Mouse (Mus musculus) E14TG2a.4 (cell line): ENCODE results near the gene Srcin1.

Source experiments
- H3K27me3 ChIP-seq: 2 replicates; pipeline ENCODE4 v1.6.1; 2014; ENCODE audit warnings: low read length, control low read depth; ENCODE audit not compliant: insufficient read depth
- H3K36me3 ChIP-seq: 2 replicates; pipeline ENCODE4 v1.6.1; 2014; ENCODE audit warnings: low read length, control low read depth; ENCODE audit not compliant: insufficient read depth
- H3K4me1 ChIP-seq: replicated peaks from 2 replicates; pipeline ENCODE4 v1.6.1; 2014; ENCODE audit warnings: low read depth, low read length, control low read depth
- H3K4me3 ChIP-seq: replicated peaks from 2 replicates; pipeline ENCODE4 v1.5.1; 2014; ENCODE audit warnings: mild to moderate bottlenecking, low read length
- H3K9me3 ChIP-seq: 2 replicates; pipeline ENCODE4 v1.6.1; 2014; ENCODE audit warnings: low read length, control low read depth
- CTCF ChIP-seq: conservative IDR thresholded peaks from 2 replicates; pipeline ENCODE4 v1.5.1; 2014; ENCODE audit warnings: low read length
- NANOG ChIP-seq: IDR thresholded peaks from 2 replicates; pipeline ENCODE4 v1.6.1; 2014; ENCODE audit warnings: borderline replicate concordance, low read length, mixed read lengths
- POU5F1 ChIP-seq: IDR thresholded peaks from 2 replicates; pipeline ENCODE4 v1.6.1; 2014; ENCODE audit warnings: low read length, borderline replicate concordance

The Srcin1 gene

DNA sequence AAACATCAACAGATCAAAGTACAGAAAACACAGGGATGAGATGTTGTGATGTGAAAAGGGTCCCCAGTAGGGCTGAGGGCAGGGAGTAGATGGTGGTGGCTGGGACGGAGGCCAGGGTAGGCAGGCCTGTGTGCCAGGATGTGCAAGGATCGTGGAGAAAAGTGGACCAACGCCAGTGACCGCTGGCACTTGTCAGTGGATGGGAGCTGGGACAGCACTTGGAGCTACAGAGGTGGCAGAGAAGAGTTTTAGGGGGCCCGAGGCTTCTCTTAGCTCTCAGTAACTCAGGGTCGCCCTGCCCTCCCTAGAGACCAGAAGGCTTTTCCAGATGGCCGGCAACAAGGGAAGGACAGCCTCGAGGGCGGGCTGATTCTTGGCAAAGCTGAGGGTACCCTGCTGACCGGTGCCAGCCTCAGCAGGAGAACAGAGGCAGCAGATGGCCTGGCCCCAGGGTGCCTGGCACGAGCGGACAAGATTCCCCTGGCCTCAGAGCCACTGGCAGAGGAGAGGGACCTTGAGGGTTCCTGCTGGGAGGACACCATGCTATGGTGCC is 32.7 kb downstream of the Srcin1 start:
- H3K27me3 ChIP-seq = peaks cover 76% of the 10 kb centered on the region
- peaks cover 69% of the 10 kb centered on the region for H3K4me1 ChIP-seq
- no peaks in the 10 kb centered on the region for H3K36me3 ChIP-seq
- H3K9me3 ChIP-seq = no peaks in the 10 kb centered on the region
- TF ChIP-seq CTCF (no peak), POU5F1 (no peak), NANOG (no peak)
- peak overlapping the region; percentile 20; the same call in 1 of the 2 replicates for H3K4me3 ChIP-seq

- TF ChIP-seq CTCF (no peak), POU5F1 (no peak), NANOG (no peak)
- Histone ChIP-seq H3K4me3 (peak overlapping the region; percentile 54), H3K4me1 (peaks cover 67% of the 10 kb centered on the region)
These were observed 33.5 kb downstream of the Srcin1 start for GRCm38 (mm10) chr11:97542171-97543150.

GRCm38 (mm10) chr11:97540604-97541003 is 35.4 kb downstream of the Srcin1 start:
- Histone ChIP-seq H3K9me3 (no peaks in the 10 kb centered on the region), H3K4me1 (peaks cover 73% of the 10 kb centered on the region), H3K36me3 (no peaks in the 10 kb centered on the region), H3K27me3 (peaks cover 81% of the 10 kb centered on the region), H3K4me3 (no peak overlapping the region)
- TF ChIP-seq NANOG (no peak), CTCF (no peak), POU5F1 (no peak)

More at GRCm38 (mm10) chr11:97542171-97543150, 33.5 kb downstream of the Srcin1 start:
- no peaks in the 10 kb centered on the region for H3K36me3 ChIP-seq
- H3K9me3 ChIP-seq = no peaks in the 10 kb centered on the region
- peaks cover 76% of the 10 kb centered on the region for H3K27me3 ChIP-seq

- H3K4me1 ChIP-seq = peaks cover 73% of the 10 kb centered on the region
- TF ChIP-seq CTCF = no peak
- no peak for TF ChIP-seq POU5F1
- TF ChIP-seq NANOG = no peak
- H3K27me3 ChIP-seq = peaks cover 81% of the 10 kb centered on the region
- no peaks in the 10 kb centered on the region for H3K9me3 ChIP-seq
- H3K36me3 ChIP-seq = no peaks in the 10 kb centered on the region
- H3K4me3 ChIP-seq = no peak overlapping the region
These were observed 35.9 kb downstream of the Srcin1 start for GRCm38 (mm10) chr11:97540136-97540535.

DNA sequence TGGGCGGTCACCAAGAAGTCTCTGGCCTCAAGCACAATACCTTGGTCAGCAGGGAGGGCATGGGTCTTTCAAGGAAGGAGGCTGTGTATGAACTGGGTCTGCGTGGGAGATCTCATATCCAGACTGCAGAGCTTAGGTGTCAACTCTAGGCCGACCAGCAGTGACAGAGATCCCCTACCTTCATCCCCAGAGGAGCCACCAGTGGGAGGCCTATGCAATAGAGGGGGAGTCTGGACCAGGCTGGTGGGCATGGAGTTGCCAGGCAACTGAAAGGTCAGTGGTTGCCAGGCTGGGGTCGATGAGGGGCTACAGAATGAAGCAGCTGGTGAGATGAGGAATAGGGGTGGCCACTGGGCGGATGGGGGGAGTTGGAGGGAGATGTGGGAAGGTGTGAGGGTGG is 36.4 kb downstream of the Srcin1 start:
- Histone ChIP-seq H3K9me3 (no peaks in the 10 kb centered on the region), H3K36me3 (no peaks in the 10 kb centered on the region), H3K4me1 (peaks cover 71% of the 10 kb centered on the region), H3K4me3 (no peak overlapping the region), H3K27me3 (peaks cover 81% of the 10 kb centered on the region)
- TF ChIP-seq NANOG (no peak), POU5F1 (no peak), CTCF (no peak)

DNA sequence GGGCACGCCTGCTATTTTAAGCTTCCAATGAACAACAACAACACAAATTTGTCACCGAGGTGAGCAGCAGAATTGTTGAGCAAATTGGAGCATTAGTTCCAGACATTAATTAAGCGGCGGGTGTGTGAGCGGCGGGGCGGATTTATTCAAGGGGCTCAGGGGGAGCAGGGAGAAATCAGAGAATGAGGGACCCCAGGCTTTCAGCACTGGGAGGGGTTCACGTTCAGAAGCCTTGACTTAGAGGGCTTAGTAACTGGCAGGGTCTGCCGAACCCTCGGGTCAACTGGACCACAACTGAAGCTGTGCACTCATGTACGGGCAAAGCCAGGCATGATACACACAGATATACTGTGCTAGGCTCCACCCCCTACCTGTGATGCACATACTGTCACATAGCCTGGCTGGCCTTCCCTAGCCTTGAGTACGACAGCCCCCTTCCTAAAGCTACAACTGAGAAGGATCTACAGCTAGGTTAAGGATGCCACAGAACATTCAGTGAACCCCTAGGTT is 38.4 kb downstream of the Srcin1 start:
- Histone ChIP-seq H3K27me3 (peaks cover 81% of the 10 kb centered on the region), H3K9me3 (no peaks in the 10 kb centered on the region), H3K4me3 (peak overlapping the region; percentile 77), H3K4me1 (peaks cover 74% of the 10 kb centered on the region), H3K36me3 (no peaks in the 10 kb centered on the region)
- TF ChIP-seq NANOG (0 out of 2 replicates have a peak, but pooled peaks have one; percentile 38), POU5F1 (no peak)

DNA sequence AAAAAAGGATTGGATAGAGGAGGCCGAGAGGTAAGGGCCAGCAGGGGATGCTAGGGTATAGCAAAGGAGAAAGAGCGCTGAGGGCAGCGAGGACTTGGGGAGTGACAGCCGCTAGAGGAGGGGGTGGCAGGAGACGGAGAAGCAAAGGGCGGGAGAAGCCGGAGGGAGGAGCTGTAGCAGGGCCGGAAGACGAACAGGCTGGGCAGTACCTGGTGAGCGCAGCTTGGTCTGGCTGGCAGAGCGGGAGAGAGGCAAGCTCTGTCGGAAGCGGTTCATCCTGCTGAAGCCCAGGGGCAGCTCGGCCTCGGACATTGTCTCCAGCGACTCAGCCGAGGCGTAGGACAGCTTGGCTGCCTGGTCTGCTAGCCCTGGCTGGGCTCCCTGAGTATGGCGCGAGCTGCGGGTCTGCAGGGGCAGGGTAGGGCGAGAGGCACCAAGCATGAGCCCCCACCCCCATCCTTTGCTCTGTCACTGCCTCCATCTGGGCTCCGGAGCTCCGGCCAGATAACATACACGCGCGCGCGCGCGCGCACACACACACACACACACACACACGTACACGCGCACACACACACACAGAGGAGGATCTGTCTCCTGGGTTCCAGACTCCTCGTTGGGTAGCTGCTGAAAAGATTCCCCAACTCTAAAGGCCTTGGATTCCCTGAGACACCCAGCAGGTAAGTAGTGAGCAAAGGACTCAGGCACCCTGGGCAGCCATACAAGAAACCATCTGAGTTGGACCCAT is 39.0 kb downstream of the Srcin1 start:
- Histone ChIP-seq H3K9me3 (no peaks in the 10 kb centered on the region), H3K4me3 (peak overlapping the region; percentile 77), H3K4me1 (peaks cover 74% of the 10 kb centered on the region), H3K27me3 (peaks cover 82% of the 10 kb centered on the region), H3K36me3 (no peaks in the 10 kb centered on the region)
- no peak for TF ChIP-seq CTCF
- no peak for TF ChIP-seq POU5F1
- TF ChIP-seq NANOG = no peak

DNA sequence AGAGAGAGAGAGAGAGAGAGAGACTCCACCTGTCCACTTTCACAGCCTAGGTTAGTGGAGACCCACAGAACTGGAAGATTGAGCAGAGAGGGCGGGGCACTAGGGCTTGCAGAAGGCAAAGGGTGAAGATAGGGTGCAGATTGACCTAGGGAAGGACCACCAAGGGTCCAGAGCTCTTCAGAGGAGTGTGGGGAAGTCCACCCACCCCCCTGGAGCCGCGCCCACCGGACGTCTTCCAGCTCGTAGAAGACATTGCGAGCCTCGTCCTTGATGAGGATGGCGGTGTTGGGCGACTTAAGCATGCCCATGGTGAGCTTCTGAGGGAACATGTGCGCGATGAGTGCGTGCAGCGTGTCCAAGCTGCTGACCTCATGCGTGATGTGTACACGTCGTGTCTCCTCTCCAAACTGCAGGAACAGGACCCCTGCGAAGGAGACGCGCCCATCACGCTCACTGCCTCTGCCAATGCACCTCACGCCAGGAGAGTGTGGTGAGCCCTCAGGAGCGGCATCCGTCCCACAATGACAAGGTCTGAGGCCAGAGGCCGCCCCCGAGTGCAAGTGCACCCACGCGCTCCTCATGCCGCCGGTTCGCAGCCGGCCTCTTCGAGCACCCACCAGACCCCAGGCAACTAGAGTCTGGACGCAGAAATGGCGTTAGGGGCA is 39.8 kb downstream of the Srcin1 start:
- peak overlapping the region; percentile 77 for H3K4me3 ChIP-seq
- no peaks in the 10 kb centered on the region for H3K9me3 ChIP-seq
- H3K36me3 ChIP-seq = peaks cover 1% of the 10 kb centered on the region; the same call in 1 of the 2 replicates
- no peak for TF ChIP-seq POU5F1
- H3K4me1 ChIP-seq = peaks cover 72% of the 10 kb centered on the region
- peaks cover 78% of the 10 kb centered on the region for H3K27me3 ChIP-seq
